Mouse (Mus musculus) midbrain, embryonic 16.5 days (tissue): ENCODE measurements around the gene Olfr1219. TPM values are rescaled to one million over a fixed set of nuclear protein-coding genes. Genes with fewer than 3 reads are reported as not detected.

Source experiments
- ATAC-seq: fragments of 200-750 bp; cut with Nextera tagmentation; 2 replicates; pipeline ENCODE4 v1.8.0; 2017; ENCODE audit warnings: moderate TSS enrichment
- H3K27ac ChIP-seq: fragments of 300-500 bp; sonication (generic); 2 replicates; pipeline ENCODE4 v1.5.1; 2014; ENCODE audit warnings: mild to moderate bottlenecking, low read length, mixed read lengths
- H3K27me3 ChIP-seq: fragments of 300-500 bp; sonication (generic); 2 replicates; pipeline ENCODE4 v1.6.1; 2014; ENCODE audit warnings: low read depth, low read length, mixed read lengths; ENCODE audit not compliant: control insufficient read depth, insufficient read depth
- H3K36me3 ChIP-seq: fragments of 300-500 bp; sonication (generic); 2 replicates; pipeline ENCODE4 v1.6.1; 2014; ENCODE audit warnings: mild to moderate bottlenecking, low read length, moderate library complexity, mixed read lengths; ENCODE audit not compliant: control insufficient read depth, insufficient read depth
- H3K4me1 ChIP-seq: fragments of 300-500 bp; sonication (generic); 2 replicates; pipeline ENCODE4 v1.6.1; 2014; ENCODE audit warnings: mild to moderate bottlenecking, low read length, mixed read lengths; ENCODE audit not compliant: control insufficient read depth, insufficient read depth
- H3K4me2 ChIP-seq: fragments of 300-500 bp; sonication (generic); 2 replicates; pipeline ENCODE4 v1.6.1; 2014; ENCODE audit warnings: mild to moderate bottlenecking, low read length, mixed read lengths
- H3K4me3 ChIP-seq: fragments of 300-500 bp; sonication (generic); 2 replicates; pipeline ENCODE4 v1.5.1; 2014; ENCODE audit warnings: low read depth, mild to moderate bottlenecking, low read length, moderate library complexity, mixed read lengths
- H3K9ac ChIP-seq: fragments of 300-500 bp; sonication (generic); 2 replicates; pipeline ENCODE4 v1.6.1; 2014; ENCODE audit warnings: low read depth, low read length, mixed read lengths
- H3K9me3 ChIP-seq: fragments of 300-500 bp; sonication (generic); replicated peaks from 2 replicates; pipeline ENCODE4 v1.6.1; 2014; ENCODE audit warnings: mild to moderate bottlenecking, low read length, mixed read lengths; ENCODE audit not compliant: control insufficient read depth, poor library complexity, severe bottlenecking
- WGBS: fragments of 180-500 bp; shearing (Covaris S2); extraction: QIAGEN DNeasy Blood & Tissue Kit; methylation state at CpG from one replicate; pipeline ENCODE4 v1.1.7; 2014; 5-methylcytosine and 5-hydroxymethylcytosine counted together
- polyA plus RNA-seq: library from polyadenylated mRNA; unstranded; fragments of >200 nt; fragmentation: Nextera tagmentation; extraction: Ambion mirVana; gene quantifications from 2 replicates; pipeline ENCODE4 v1.2.1, GENCODE M21; 2015

Olfr1219 gene
- polyA plus RNA-seq = not detected in 2 replicates

- H3K9me3 ChIP-seq = no peaks in the 10 kb centered on the region
- no peak within 1 kb of the TSS for H3K4me2 ChIP-seq
- no peak for ATAC-seq
- no peak within 1 kb of the TSS for H3K27ac ChIP-seq
- H3K27me3 ChIP-seq = no peaks in the 10 kb centered on the region
- no peaks in the 10 kb centered on the region for H3K4me1 ChIP-seq
- no peaks in the 10 kb centered on the region for H3K36me3 ChIP-seq
- WGBS = 63% methylated on average over 1 of the region's 1 CpGs
- no peak within 1 kb of the TSS for H3K4me3 ChIP-seq
- H3K9ac ChIP-seq = no peak within 1 kb of the TSS
These were observed at the start of gene Olfr1219 for GRCm38 (mm10) chr2:89083413-89083812. Olfr1219 (minus strand) TSS chr2:89083513.

DNA sequence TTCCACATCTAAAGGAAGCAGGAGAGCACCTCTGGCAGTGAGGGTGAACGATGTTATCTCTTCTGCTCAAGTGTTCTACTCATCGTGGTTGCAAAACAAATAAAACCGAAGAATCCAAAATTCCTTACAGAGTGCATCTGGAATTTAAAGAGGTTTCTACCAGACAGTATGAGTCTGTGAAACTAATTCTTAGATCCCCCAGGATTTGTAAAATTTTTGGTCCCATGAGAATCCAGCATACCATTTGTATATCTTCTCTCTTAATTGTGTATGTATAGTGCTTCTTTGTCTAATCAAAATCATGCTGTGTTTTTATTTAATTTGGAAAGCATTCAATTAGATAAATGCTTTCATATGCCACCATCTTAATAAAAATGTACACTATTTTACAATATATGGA, 49.6 kb upstream of the Olfr1219 start, which contains the start of gene Olfr1222:
Gene Olfr1222, minus strand, starts transcription at position 101 of the 400 bp plus-strand sequence.
- Histone ChIP-seq H3K9me3 (no peaks in the 10 kb centered on the region), H3K4me2 (no peak within 1 kb of the TSS), H3K9ac (no peak within 1 kb of the TSS), H3K27ac (no peak within 1 kb of the TSS), H3K36me3 (no peaks in the 10 kb centered on the region), H3K4me1 (no peaks in the 10 kb centered on the region), H3K4me3 (no peak within 1 kb of the TSS), H3K27me3 (no peaks in the 10 kb centered on the region)
- WGBS = 82% methylated on average over 3 of the region's 3 CpGs
- ATAC-seq = no peak

DNA sequence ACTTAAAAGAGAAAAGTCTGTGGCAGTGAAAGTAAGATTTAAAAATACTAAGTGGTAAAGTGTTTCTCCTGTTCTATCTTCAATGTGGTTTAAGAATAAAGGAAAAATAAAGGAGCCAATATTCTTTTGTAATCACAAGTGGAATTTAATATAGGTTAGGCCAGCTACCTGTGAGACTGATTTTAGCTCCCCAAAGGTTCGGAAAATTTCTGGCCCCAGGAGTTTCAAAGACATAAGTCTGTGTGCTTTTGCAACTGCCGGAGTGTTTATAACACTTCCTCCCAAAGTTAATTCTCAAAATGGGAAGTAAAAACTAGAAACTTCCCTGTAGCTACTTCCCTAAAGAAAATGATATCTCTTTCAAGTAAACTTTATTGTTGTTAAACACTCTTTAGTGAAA, 33.9 kb upstream of the Olfr1219 start, which contains the start of gene Olfr1221:
Gene Olfr1221, minus strand, starts transcription at position 101 of the 400 bp plus-strand sequence.
- H3K27ac ChIP-seq = no peak within 1 kb of the TSS

GRCm38 (mm10) chr2:89106735-89107134, 23.4 kb upstream of the Olfr1219 start, which contains the start of gene Olfr1220:
Olfr1220 (minus strand) TSS chr2:89106835.
- Histone ChIP-seq H3K4me2 (no peak within 1 kb of the TSS), H3K9me3 (no peaks in the 10 kb centered on the region), H3K4me1 (no peaks in the 10 kb centered on the region), H3K36me3 (no peaks in the 10 kb centered on the region), H3K27me3 (no peaks in the 10 kb centered on the region), H3K9ac (no peak within 1 kb of the TSS), H3K27ac (no peak within 1 kb of the TSS), H3K4me3 (no peak within 1 kb of the TSS)
- 80% methylated on average over 3 of the region's 3 CpGs for WGBS
- ATAC-seq = no peak

More for the DNA sequence above, 33.9 kb upstream of the Olfr1219 start, which contains the start of gene Olfr1221:
- Histone ChIP-seq H3K4me3 (no peak within 1 kb of the TSS), H3K4me2 (no peak within 1 kb of the TSS), H3K9ac (no peak within 1 kb of the TSS), H3K27me3 (no peaks in the 10 kb centered on the region), H3K36me3 (no peaks in the 10 kb centered on the region), H3K4me1 (no peaks in the 10 kb centered on the region), H3K9me3 (no peaks in the 10 kb centered on the region; the same call in 1 of the 2 replicates)
- 90% methylated on average over 2 of the region's 2 CpGs for WGBS
- ATAC-seq = no peak

- Histone ChIP-seq H3K27me3 (no peaks in the 10 kb centered on the region), H3K4me2 (no peak overlapping the region), H3K9ac (no peak overlapping the region), H3K27ac (no peak overlapping the region), H3K4me3 (no peak overlapping the region), H3K4me1 (no peaks in the 10 kb centered on the region), H3K9me3 (no peaks in the 10 kb centered on the region), H3K36me3 (no peaks in the 10 kb centered on the region)
- ATAC-seq = no peak
These were observed 22.3 kb upstream of the Olfr1219 start for GRCm38 (mm10) chr2:89105651-89106050.

GRCm38 (mm10) chr2:89093848-89094247, 10.5 kb upstream of the Olfr1219 start:
- Histone ChIP-seq H3K4me3 (no peak overlapping the region), H3K9me3 (no peaks in the 10 kb centered on the region), H3K9ac (no peak overlapping the region), H3K36me3 (no peaks in the 10 kb centered on the region), H3K4me2 (no peak overlapping the region), H3K27ac (no peak overlapping the region), H3K4me1 (no peaks in the 10 kb centered on the region), H3K27me3 (no peaks in the 10 kb centered on the region)
- 92% methylated on average over 1 of the region's 1 CpGs for WGBS
- no peak for ATAC-seq

DNA sequence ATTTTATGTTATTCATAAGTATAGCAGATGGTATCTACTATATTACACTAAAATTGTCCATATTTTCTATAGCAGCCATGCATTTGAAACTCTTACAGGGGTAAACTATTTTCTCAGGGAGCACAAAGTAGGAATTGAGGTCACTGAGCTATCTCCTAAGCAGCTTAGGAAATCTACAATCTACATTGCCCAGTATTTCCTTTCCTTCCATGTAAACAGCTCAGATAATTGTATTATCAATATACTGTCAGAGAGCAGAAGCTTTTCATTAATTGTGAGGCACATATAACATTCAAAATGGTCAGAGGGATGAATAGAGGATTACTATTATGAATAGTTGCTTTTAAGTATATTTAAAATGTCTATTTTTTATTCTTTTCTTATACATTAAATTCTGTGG, 1.8 kb downstream of the Olfr1219 start:
- H3K4me1 ChIP-seq = no peaks in the 10 kb centered on the region
- no peaks in the 10 kb centered on the region for H3K27me3 ChIP-seq
- H3K27ac ChIP-seq = no peak overlapping the region
- no peaks in the 10 kb centered on the region for H3K36me3 ChIP-seq
- ATAC-seq = no peak
- H3K9me3 ChIP-seq = no peaks in the 10 kb centered on the region
- no peak overlapping the region for H3K4me2 ChIP-seq
- H3K4me3 ChIP-seq = no peak overlapping the region
- no peak overlapping the region for H3K9ac ChIP-seq

- Histone ChIP-seq H3K4me3 (no peak within 1 kb of the TSS), H3K27me3 (no peaks in the 10 kb centered on the region), H3K27ac (no peak within 1 kb of the TSS), H3K9ac (no peak within 1 kb of the TSS), H3K36me3 (no peaks in the 10 kb centered on the region), H3K9me3 (no peaks in the 10 kb centered on the region), H3K4me1 (no peaks in the 10 kb centered on the region), H3K4me2 (no peak within 1 kb of the TSS)
- ATAC-seq = no peak
These were observed 22.2 kb downstream of the Olfr1219 start, which contains the start of gene Olfr1218 for GRCm38 (mm10) chr2:89061087-89061486. Olfr1218 (minus strand) TSS chr2:89061187.

DNA sequence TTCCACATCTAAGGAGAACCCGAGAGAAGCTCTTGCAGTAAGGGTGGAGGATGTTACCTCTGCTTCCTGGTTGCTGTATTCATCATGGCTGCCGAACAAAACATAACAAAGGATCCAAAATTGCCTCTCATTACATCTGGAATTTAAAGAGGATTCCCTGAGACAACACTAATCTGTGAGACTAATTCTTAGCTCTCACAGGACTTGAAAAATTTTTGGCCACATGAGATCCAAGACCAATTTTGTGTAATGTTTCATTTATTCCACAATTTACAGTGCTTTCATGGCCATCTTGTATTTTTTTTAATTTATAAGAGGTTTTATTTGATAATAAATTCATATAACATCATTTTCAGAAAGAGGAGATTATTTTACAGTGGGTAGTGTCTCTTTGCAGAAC, 51.3 kb downstream of the Olfr1219 start, which contains the start of gene Olfr1217:
Gene Olfr1217, minus strand, starts transcription at position 101 of the 400 bp plus-strand sequence.
- Histone ChIP-seq H3K4me1 (no peaks in the 10 kb centered on the region), H3K9ac (no peak within 1 kb of the TSS), H3K4me2 (no peak within 1 kb of the TSS), H3K27me3 (no peaks in the 10 kb centered on the region), H3K9me3 (no peaks in the 10 kb centered on the region), H3K27ac (no peak within 1 kb of the TSS), H3K4me3 (no peak within 1 kb of the TSS), H3K36me3 (no peaks in the 10 kb centered on the region)
- 77% methylated on average over 2 of the region's 2 CpGs for WGBS
- no peak for ATAC-seq
